Mouse (Mus musculus) testis, adult 2 months (tissue): ENCODE measurements around the gene Adamtsl5.

Experiments used
- CTCF ChIP-seq: fragments of 200-500 bp; IDR thresholded peaks from 2 replicates; pipeline ENCODE4 v1.5.1; 2012; ENCODE audit warnings: low read depth, mild to moderate bottlenecking, inconsistent platforms, low read length, moderate library complexity; ENCODE audit not compliant: control insufficient read depth, insufficient read depth, insufficient replicate concordance
- POLR2A ChIP-seq: fragments of 200-500 bp; IDR thresholded peaks from 2 replicates; pipeline ENCODE4 v1.6.1; 2012; ENCODE audit warnings: low read depth, mild to moderate bottlenecking, inconsistent platforms, low read length, moderate library complexity; ENCODE audit not compliant: control insufficient read depth

- TF ChIP-seq CTCF (no peak), POLR2A (no peak)
Measured at GRCm38 (mm10) chr10:80294788-80295303, 53.4 kb downstream of the Adamtsl5 start.
